Mouse (Mus musculus) embryo, embryonic 10.5 days (tissue): ENCODE results near the gene Otud7a.
A peak's percentile ranks its signal among the peaks of the same experiment; 100 is the strongest.

ENCODE experiments used
- DNase-seq: peaks from one replicate; pipeline ENCODE4 v3.0.0-alpha.2; 2015; ENCODE audit warnings: low spot score

The Otud7a gene

GRCm38 (mm10) chr7:63777328-63777727 lies 332.8 kb downstream of the Otud7a start:
- no peak for DNase-seq

GRCm38 (mm10) chr7:63780821-63781220 lies 336.3 kb downstream of the Otud7a start:
- DNase-seq = no peak

- no peak for DNase-seq
Measured at GRCm38 (mm10) chr7:63789743-63790142, 345.2 kb downstream of the Otud7a start.

DNA sequence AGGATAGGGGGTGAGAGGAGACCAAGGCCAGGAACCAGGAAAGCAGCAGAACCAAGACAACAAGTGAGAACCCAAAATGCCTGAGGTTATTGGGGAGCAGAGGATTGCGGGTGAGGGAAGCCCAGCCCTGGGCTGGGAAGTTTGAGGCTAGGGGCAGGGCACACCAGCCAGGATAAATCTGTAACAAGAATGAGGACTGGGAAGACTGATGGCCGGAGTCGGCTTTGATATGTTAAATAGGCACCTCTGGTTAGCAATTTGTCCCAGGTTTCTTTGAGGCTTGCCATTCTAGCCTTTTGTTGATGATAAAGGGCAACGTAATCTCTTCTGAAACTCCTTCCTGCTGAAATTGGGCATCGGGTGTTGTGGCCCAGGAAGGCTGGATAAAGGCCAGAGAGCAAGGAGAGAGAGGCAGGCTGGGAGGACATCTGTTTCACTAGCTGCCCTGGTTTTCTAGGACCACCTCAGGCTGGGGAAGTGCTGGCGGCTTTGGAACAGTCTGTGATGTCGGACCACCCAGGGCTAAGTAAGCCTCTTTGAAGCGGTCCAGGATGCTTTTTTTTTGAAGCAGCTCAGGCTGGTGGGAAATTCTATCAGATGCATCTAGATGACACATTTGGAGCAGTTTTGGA lies 351.6 kb downstream of the Otud7a start:
- DNase-seq = peak; percentile 58

DNA sequence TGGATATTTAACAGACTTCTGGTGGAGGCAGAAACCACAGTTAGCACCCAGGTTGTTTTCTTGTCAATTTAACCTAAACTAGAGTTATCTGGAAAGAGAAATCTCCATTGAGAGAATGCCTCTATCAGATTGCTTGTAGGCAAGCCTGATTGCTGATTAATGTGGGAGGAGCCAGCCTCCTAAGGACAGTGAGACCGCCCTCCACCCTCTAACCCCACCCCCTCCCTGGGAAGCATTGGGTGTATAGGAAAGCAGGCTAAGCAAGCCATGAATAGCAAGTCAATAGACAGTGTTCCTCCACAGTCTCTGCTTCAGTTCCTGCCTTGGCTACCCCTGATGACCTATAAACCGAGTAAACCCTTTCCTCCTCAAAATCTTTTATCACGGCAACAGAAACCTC lies 353.9 kb downstream of the Otud7a start:
- DNase-seq = no peak

GRCm38 (mm10) chr7:63799304-63799703 lies 354.8 kb downstream of the Otud7a start:
- DNase-seq = no peak

GRCm38 (mm10) chr7:63802751-63803150 lies 358.2 kb downstream of the Otud7a start:
- DNase-seq = no peak
